Mouse (Mus musculus) forebrain, embryonic 16.5 days (tissue): ENCODE results near the gene Fhod1. TPM values are rescaled to one million over a fixed set of nuclear protein-coding genes. Genes with fewer than 3 reads are reported as not detected.
A peak's percentile ranks its signal among the peaks of the same experiment; 100 is the strongest.

Source experiments
- ATAC-seq: fragments of 200-750 bp; cut with Nextera tagmentation; 2 replicates; pipeline ENCODE4 v1.8.0; 2017; ENCODE audit warnings: mild to moderate bottlenecking, moderate library complexity
- H3K27ac ChIP-seq: fragments of 300-500 bp; sonication (generic); 2 replicates; pipeline ENCODE4 v1.5.1; 2014; ENCODE audit warnings: low read length, control low read depth
- H3K27me3 ChIP-seq: fragments of 300-500 bp; sonication (generic); replicated peaks from 2 replicates; pipeline ENCODE4 v1.6.1; 2014; ENCODE audit warnings: low read length; ENCODE audit not compliant: control insufficient read depth, insufficient read depth
- H3K36me3 ChIP-seq: fragments of 300-500 bp; sonication (generic); 2 replicates; pipeline ENCODE4 v1.6.1; 2014; ENCODE audit not compliant: control insufficient read depth, insufficient read depth
- H3K4me1 ChIP-seq: fragments of 300-500 bp; sonication (generic); replicated peaks from 2 replicates; pipeline ENCODE4 v1.6.1; 2014; ENCODE audit warnings: low read length; ENCODE audit not compliant: control insufficient read depth, insufficient read depth
- H3K4me2 ChIP-seq: fragments of 300-500 bp; sonication (generic); 2 replicates; pipeline ENCODE4 v1.6.1; 2014; ENCODE audit warnings: mild to moderate bottlenecking, low read length, control low read depth
- H3K4me3 ChIP-seq: fragments of 300-500 bp; sonication (generic); replicated peaks from 2 replicates; pipeline ENCODE4 v1.5.1; 2014; ENCODE audit warnings: mild to moderate bottlenecking, low read length, control low read depth
- H3K9ac ChIP-seq: fragments of 300-500 bp; sonication (generic); replicated peaks from 2 replicates; pipeline ENCODE4 v1.6.1; 2014; ENCODE audit warnings: low read depth, low read length, control low read depth
- H3K9me3 ChIP-seq: fragments of 300-500 bp; sonication (generic); 2 replicates; pipeline ENCODE4 v1.6.1; 2016; ENCODE audit warnings: low read length; ENCODE audit not compliant: control insufficient read depth
- WGBS: fragments of 180-500 bp; shearing (Covaris S2); extraction: QIAGEN DNeasy Blood & Tissue Kit; methylation state at CpG from one replicate; pipeline ENCODE4 v1.1.7; 2014; 5-methylcytosine and 5-hydroxymethylcytosine counted together
- polyA plus RNA-seq: library from polyadenylated mRNA; unstranded; fragments of >200 nt; fragmentation: Nextera tagmentation; extraction: Ambion mirVana; gene quantifications from 2 replicates; pipeline ENCODE4 v1.2.1, GENCODE M21; 2015

The Fhod1 gene
- polyA plus RNA-seq, 1 experiment from 2014 or later = 0.43 TPM

DNA sequence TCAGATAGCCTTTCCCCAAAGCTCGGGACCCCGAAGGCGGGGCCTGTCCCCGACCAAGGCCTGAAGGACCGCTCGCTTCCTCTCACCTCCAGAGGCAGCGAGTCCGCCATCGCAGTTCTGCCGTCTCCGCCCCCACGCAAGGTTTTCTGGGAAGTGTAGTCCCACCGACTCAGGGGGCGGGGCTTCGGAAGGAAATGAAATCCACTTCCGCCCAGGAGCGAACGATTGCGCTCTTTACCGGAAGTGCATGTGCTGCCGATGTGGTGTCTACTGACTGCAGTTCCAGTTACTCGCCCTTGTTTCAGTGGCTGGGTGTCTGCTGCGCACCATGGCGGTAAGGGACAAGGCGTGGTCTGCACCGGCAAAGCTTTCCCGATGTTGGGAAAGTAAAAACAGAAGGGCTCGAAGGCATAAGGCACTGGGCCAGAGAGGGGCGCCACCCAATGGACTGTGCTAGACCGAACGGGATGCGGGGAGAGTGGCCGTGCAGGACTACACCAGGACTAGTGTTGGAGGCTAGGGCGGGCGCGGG lies 21.5 kb downstream of the Fhod1 start, which contains the start of the genes Lrrc29 and Tmem208:
Gene Lrrc29, minus strand, starts transcription at position 138 of the 532 bp plus-strand sequence.
Gene Tmem208, plus strand, starts transcription at position 214 of the 532 bp plus-strand sequence.
- Histone ChIP-seq H3K4me1 (peaks cover 21% of the 10 kb centered on the region), H3K9ac (peak within 1 kb of the TSS; percentile 93), H3K36me3 (peaks cover 18% of the 10 kb centered on the region), H3K9me3 (no peaks in the 10 kb centered on the region), H3K4me3 (peak within 1 kb of the TSS; percentile 91), H3K27ac (peak within 1 kb of the TSS; percentile 86), H3K27me3 (no peaks in the 10 kb centered on the region), H3K4me2 (peak within 1 kb of the TSS; percentile 79)
- peak; percentile 94 for ATAC-seq
- WGBS = under 1% methylated on average over 36 of the region's 36 CpGs

DNA sequence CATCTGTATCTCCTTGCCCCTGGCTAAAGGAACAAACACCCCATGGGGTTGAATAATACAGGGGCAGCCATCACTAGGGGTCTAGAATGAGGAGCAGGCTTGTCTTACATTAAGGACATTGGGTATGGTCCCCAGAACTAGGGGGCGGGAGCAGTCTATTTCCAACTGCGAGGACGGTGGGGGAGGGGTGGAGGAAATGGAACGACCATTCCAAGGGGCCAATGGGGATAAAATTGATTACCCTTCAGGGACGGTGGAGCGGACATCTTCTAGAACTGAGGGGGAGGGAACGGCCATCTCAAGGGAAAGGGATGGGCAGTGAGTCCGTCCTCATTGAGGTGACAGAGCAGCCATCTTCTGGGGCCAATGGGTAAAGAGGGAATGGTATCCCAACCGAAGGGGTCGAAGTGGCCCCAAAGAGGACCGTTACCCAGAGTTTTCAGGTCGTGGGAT lies 22.1 kb downstream of the Fhod1 start:
- no peak; the same call in none of the 2 replicates for ATAC-seq
- Histone ChIP-seq H3K4me1 (peaks cover 21% of the 10 kb centered on the region), H3K4me3 (peak overlapping the region; percentile 91), H3K9ac (peak overlapping the region; percentile 93), H3K4me2 (peak overlapping the region; percentile 76), H3K9me3 (no peaks in the 10 kb centered on the region), H3K36me3 (peaks cover 15% of the 10 kb centered on the region), H3K27ac (peak overlapping the region; percentile 63; the same call in 1 of the 2 replicates), H3K27me3 (no peaks in the 10 kb centered on the region)
- 1% methylated on average over 12 of the region's 12 CpGs for WGBS

DNA sequence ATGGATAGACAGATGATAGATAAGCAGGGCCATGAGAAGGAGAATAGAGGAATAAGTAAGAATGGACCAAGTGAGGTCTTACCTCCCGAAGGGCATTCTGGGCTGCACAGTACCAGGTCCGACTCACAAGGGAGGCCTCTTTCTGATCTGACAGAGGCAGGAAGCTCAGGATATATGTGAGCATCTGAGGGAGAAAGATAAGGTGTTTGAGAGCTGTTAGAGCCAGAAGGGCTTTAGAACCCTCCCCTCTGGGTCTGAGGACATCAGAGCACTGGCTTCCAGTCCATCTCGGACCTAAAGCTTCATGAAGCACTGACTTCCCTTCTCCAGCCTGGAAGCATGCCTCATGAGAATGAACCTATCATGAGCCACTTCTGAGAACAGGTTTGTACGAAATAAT lies 24.6 kb downstream of the Fhod1 start:
- no peaks in the 10 kb centered on the region for H3K9me3 ChIP-seq
- H3K4me1 ChIP-seq = peaks cover 21% of the 10 kb centered on the region
- H3K4me2 ChIP-seq = no peak overlapping the region
- H3K4me3 ChIP-seq = no peak overlapping the region
- WGBS = 87% methylated on average over 4 of the region's 4 CpGs
- no peak for ATAC-seq
- peaks cover 4% of the 10 kb centered on the region; the same call in 1 of the 2 replicates for H3K36me3 ChIP-seq
- no peak overlapping the region for H3K9ac ChIP-seq
- H3K27me3 ChIP-seq = no peaks in the 10 kb centered on the region
- no peak overlapping the region for H3K27ac ChIP-seq

GRCm38 (mm10) chr8:105318662-105319190 lies 29.0 kb downstream of the Fhod1 start:
- 84% methylated on average over 11 of the region's 11 CpGs for WGBS

GRCm38 (mm10) chr8:105317941-105318340 lies 29.8 kb downstream of the Fhod1 start:
- H3K4me1 ChIP-seq = no peaks in the 10 kb centered on the region
- no peak overlapping the region for H3K4me3 ChIP-seq
- H3K9me3 ChIP-seq = no peaks in the 10 kb centered on the region
- H3K9ac ChIP-seq = no peak overlapping the region
- no peak overlapping the region for H3K27ac ChIP-seq
- ATAC-seq = no peak
- no peaks in the 10 kb centered on the region for H3K27me3 ChIP-seq
- no peak overlapping the region for H3K4me2 ChIP-seq
- peaks cover 8% of the 10 kb centered on the region; the same call in 1 of the 2 replicates for H3K36me3 ChIP-seq
- 91% methylated on average over 4 of the region's 4 CpGs for WGBS

More at GRCm38 (mm10) chr8:105318662-105319190, 29.0 kb downstream of the Fhod1 start:
- Histone ChIP-seq H3K9ac (no peak overlapping the region), H3K9me3 (no peaks in the 10 kb centered on the region), H3K4me2 (no peak overlapping the region), H3K27me3 (no peaks in the 10 kb centered on the region), H3K27ac (no peak overlapping the region), H3K4me3 (no peak overlapping the region), H3K4me1 (no peaks in the 10 kb centered on the region), H3K36me3 (peaks cover 8% of the 10 kb centered on the region; the same call in 1 of the 2 replicates)
- no peak for ATAC-seq

DNA sequence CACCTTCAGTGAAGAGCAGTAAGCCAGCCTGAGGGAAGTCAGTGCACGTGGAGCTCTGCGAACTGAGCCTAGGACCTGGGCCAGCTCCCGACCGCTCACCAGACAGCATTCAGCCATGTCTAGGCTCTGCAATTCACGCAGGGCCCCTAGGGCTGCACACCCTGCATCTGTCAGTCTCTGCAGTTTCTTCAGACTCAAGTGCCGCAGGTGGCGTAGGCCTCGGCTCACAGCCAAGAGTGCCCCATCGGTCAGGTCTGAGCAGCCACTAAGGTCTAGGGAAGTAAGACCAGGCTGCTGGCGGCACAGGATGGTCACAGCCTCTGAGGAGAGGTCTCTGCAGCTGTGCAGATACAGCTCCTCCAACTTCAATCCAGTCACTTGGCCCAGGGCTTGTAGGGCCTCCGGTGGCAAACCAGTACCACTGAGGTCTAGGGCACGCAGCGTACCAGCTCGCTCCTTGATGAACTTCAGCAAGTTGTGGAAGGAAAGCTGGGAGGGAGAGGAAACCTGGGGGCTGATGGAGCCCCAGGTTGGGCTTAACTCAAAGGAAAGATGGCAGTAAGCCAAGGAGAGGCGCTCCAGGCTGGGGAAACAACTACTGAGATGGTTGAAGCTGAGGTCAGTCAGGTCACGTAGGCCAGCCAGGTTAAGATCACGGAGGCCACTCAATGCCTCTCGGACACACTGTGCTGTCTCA lies 32.5 kb downstream of the Fhod1 start:
- WGBS = 93% methylated on average over 18 of the region's 18 CpGs
- Histone ChIP-seq H3K27me3 (no peaks in the 10 kb centered on the region), H3K4me3 (no peak overlapping the region), H3K27ac (no peak overlapping the region), H3K9me3 (no peaks in the 10 kb centered on the region), H3K9ac (no peak overlapping the region), H3K36me3 (peaks cover 11% of the 10 kb centered on the region; the same call in 1 of the 2 replicates), H3K4me2 (no peak overlapping the region), H3K4me1 (no peaks in the 10 kb centered on the region)
- no peak for ATAC-seq

DNA sequence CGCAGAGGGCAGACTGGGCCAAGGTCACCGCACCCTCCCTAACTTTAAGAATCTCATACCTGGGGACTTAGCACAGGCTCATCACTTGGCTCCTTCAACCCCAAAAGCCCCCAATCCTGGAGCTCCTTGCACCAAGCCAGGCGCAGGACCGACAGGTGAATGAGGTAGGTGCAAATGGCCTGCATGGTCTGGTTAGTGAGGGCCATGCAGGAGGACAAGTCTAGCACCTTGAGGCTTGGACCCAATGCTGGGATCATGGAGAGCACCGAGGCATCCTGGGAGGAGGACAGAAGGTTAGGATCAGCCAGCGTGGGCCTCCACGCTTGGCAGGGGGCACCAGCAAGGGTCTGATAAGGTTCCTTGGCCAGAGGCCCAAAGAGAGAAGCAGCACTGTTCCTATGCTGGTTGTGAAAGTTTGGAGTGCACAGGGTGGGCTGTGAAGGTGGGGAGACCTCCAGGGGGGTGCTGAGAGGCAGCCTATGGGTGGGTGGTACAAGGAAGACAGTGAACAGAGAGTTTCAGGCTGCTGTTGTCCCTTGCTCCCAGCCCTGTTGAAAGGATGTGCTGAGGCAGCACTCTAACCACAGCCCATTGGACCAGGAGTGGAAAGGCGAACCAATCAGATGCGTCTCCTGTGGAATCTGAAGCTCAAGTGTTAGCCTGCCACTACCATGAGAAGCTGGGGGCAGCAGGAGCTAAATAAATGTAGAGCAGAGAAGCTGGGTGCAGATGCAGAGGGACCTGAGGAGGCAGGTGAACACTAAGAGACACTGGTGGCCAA lies 33.9 kb downstream of the Fhod1 start:
- ATAC-seq = no peak
- 79% methylated on average over 9 of the region's 9 CpGs for WGBS

GRCm38 (mm10) chr8:105312891-105313481 lies 34.8 kb downstream of the Fhod1 start:
- no peak overlapping the region for H3K4me2 ChIP-seq
- no peak overlapping the region for H3K4me3 ChIP-seq
- 92% methylated on average over 8 of the region's 8 CpGs for WGBS
- no peak overlapping the region for H3K9ac ChIP-seq
- no peak for ATAC-seq
- no peak overlapping the region for H3K27ac ChIP-seq
- H3K27me3 ChIP-seq = no peaks in the 10 kb centered on the region
- no peaks in the 10 kb centered on the region for H3K9me3 ChIP-seq
- no peaks in the 10 kb centered on the region for H3K4me1 ChIP-seq
- peaks cover 10% of the 10 kb centered on the region; the same call in 1 of the 2 replicates for H3K36me3 ChIP-seq

More for the DNA sequence above, 33.9 kb downstream of the Fhod1 start:
- Histone ChIP-seq H3K4me1 (no peaks in the 10 kb centered on the region), H3K9ac (no peak overlapping the region), H3K27me3 (no peaks in the 10 kb centered on the region), H3K36me3 (peaks cover 8% of the 10 kb centered on the region; the same call in 1 of the 2 replicates), H3K27ac (no peak overlapping the region), H3K4me2 (no peak overlapping the region), H3K4me3 (no peak overlapping the region), H3K9me3 (no peaks in the 10 kb centered on the region)
